Mouse (Mus musculus) kidney, embryonic 14.5 days (tissue): ENCODE results near the gene Polr3c. TPM values are rescaled to one million over a fixed set of nuclear protein-coding genes. Genes with fewer than 3 reads are reported as not detected.

Experiments
- ATAC-seq: fragments of 200-750 bp; cut with Nextera tagmentation; 2 replicates; pipeline ENCODE4 v1.8.0; 2017; ENCODE audit warnings: moderate number of reproducible peaks, mild to moderate bottlenecking, moderate TSS enrichment, moderate library complexity; ENCODE audit not compliant: low FRiP score, low TSS enrichment
- H3K27ac ChIP-seq: fragments of 300-500 bp; sonication (generic); 2 replicates; pipeline ENCODE4 v1.5.1; 2014; ENCODE audit warnings: low read depth, mild to moderate bottlenecking, low read length, moderate library complexity, mixed read lengths
- H3K27me3 ChIP-seq: fragments of 300-500 bp; sonication (generic); 2 replicates; pipeline ENCODE4 v1.6.1; 2014; ENCODE audit warnings: mild to moderate bottlenecking, low read length; ENCODE audit not compliant: control insufficient read depth, insufficient read depth
- H3K36me3 ChIP-seq: fragments of 300-500 bp; sonication (generic); 2 replicates; pipeline ENCODE4 v1.6.1; 2014; ENCODE audit warnings: low read length, mixed read lengths; ENCODE audit not compliant: control insufficient read depth, insufficient read depth
- H3K4me1 ChIP-seq: fragments of 300-500 bp; sonication (generic); 2 replicates; pipeline ENCODE4 v1.6.1; 2014; ENCODE audit warnings: low read length, mixed read lengths; ENCODE audit not compliant: control insufficient read depth, insufficient read depth
- H3K4me2 ChIP-seq: fragments of 300-500 bp; sonication (generic); replicated peaks from 2 replicates; pipeline ENCODE4 v1.6.1; 2014; ENCODE audit warnings: low read depth, mild to moderate bottlenecking, low read length
- H3K4me3 ChIP-seq: fragments of 300-500 bp; sonication (generic); 2 replicates; pipeline ENCODE4 v1.5.1; 2014; ENCODE audit warnings: mild to moderate bottlenecking, low read length
- H3K9ac ChIP-seq: fragments of 300-500 bp; sonication (generic); 2 replicates; pipeline ENCODE4 v1.6.1; 2014; ENCODE audit warnings: low read depth, mild to moderate bottlenecking, low read length, moderate library complexity
- H3K9me3 ChIP-seq: fragments of 300-500 bp; sonication (generic); 2 replicates; pipeline ENCODE4 v1.6.1; 2016; ENCODE audit warnings: low read length; ENCODE audit not compliant: control insufficient read depth
- WGBS: fragments of 180-500 bp; shearing (Covaris S2); extraction: QIAGEN DNeasy Blood & Tissue Kit; methylation state at CpG from one replicate; pipeline ENCODE4 v1.1.7; 2014; 5-methylcytosine and 5-hydroxymethylcytosine counted together
- polyA plus RNA-seq: library from polyadenylated mRNA; unstranded; fragments of >200 nt; fragmentation: Nextera tagmentation; extraction: Ambion mirVana; gene quantifications from 2 replicates; pipeline ENCODE4 v1.2.1, GENCODE M21; 2014

Polr3c gene
- 30.3 and 38.5 TPM in 2 replicates for polyA plus RNA-seq

- peak within 1 kb of the TSS; percentile 85 for H3K9ac ChIP-seq
- peaks cover 14% of the 10 kb centered on the region for H3K4me1 ChIP-seq
- peak within 1 kb of the TSS; percentile 65 for H3K4me2 ChIP-seq
- H3K27me3 ChIP-seq: no peaks in the 10 kb centered on the region
- peak; percentile 99 for ATAC-seq
- peaks cover 16% of the 10 kb centered on the region for H3K36me3 ChIP-seq
- no peaks in the 10 kb centered on the region for H3K9me3 ChIP-seq
- peak within 1 kb of the TSS; percentile 93 for H3K4me3 ChIP-seq
- peak within 1 kb of the TSS; percentile 81 for H3K27ac ChIP-seq
- under 1% methylated on average over 39 of the region's 52 CpGs for WGBS
These were observed at the start of gene Polr3c, which contains the start of gene Rnf115 for GRCm38 (mm10) chr3:96727343-96727827. TSS of gene Polr3c (minus strand) at chr3:96727628. TSS of gene Rnf115 (plus strand) at chr3:96727664.

- Histone ChIP-seq H3K27ac (no peak overlapping the region), H3K9ac (no peak overlapping the region), H3K4me2 (no peak overlapping the region), H3K36me3 (no peaks in the 10 kb centered on the region), H3K4me1 (no peaks in the 10 kb centered on the region), H3K4me3 (no peak overlapping the region), H3K27me3 (no peaks in the 10 kb centered on the region), H3K9me3 (no peaks in the 10 kb centered on the region)
- 63% methylated on average over 3 of the region's 3 CpGs for WGBS
- no peak for ATAC-seq
These were observed 49.7 kb upstream of the Polr3c start for GRCm38 (mm10) chr3:96777120-96777519.

GRCm38 (mm10) chr3:96772949-96773348, 45.5 kb upstream of the Polr3c start:
- Histone ChIP-seq H3K4me1 (no peaks in the 10 kb centered on the region), H3K9ac (no peak overlapping the region), H3K27me3 (no peaks in the 10 kb centered on the region), H3K27ac (no peak overlapping the region), H3K9me3 (no peaks in the 10 kb centered on the region), H3K4me3 (no peak overlapping the region), H3K4me2 (no peak overlapping the region), H3K36me3 (no peaks in the 10 kb centered on the region)
- WGBS: 73% methylated on average over 1 of the region's 1 CpGs
- ATAC-seq: no peak

- Histone ChIP-seq H3K27me3 (no peaks in the 10 kb centered on the region), H3K4me1 (no peaks in the 10 kb centered on the region), H3K4me2 (no peak overlapping the region), H3K27ac (no peak overlapping the region), H3K9me3 (no peaks in the 10 kb centered on the region), H3K4me3 (no peak overlapping the region), H3K36me3 (peaks cover 4% of the 10 kb centered on the region; the same call in 1 of the 2 replicates), H3K9ac (no peak overlapping the region)
- ATAC-seq: no peak
- WGBS: 81% methylated on average over 5 of the region's 5 CpGs
These were observed 42.5 kb upstream of the Polr3c start for GRCm38 (mm10) chr3:96769971-96770370.

DNA sequence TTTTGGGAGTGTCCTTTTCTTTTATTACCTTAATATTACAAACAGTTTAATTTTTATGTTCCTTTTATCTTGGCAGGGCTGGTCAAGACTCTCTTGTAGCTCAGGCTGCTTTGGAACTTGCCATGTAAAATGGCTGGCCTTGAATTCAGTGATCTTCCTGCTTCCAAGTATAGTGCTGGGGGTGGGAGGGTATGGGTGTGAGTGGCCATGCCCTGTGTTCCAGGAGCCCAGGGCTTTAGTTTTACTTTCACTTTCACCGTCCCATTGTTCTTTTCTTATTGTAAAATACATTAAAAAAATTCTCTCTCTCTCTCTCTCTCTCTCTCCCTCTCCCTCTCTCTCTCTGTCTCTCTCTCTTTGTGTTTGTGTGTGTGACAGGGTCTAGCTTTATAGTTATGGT, 37.1 kb upstream of the Polr3c start:
- Histone ChIP-seq H3K36me3 (peaks cover 4% of the 10 kb centered on the region; the same call in 1 of the 2 replicates), H3K4me3 (no peak overlapping the region), H3K9ac (no peak overlapping the region), H3K27me3 (no peaks in the 10 kb centered on the region), H3K9me3 (no peaks in the 10 kb centered on the region), H3K27ac (no peak overlapping the region), H3K4me1 (no peaks in the 10 kb centered on the region), H3K4me2 (no peak overlapping the region)
- WGBS: 84% methylated on average over 1 of the region's 1 CpGs
- no peak for ATAC-seq

- Histone ChIP-seq H3K4me1 (no peaks in the 10 kb centered on the region), H3K27ac (no peak overlapping the region), H3K4me3 (no peak overlapping the region), H3K36me3 (peaks cover 5% of the 10 kb centered on the region; the same call in 1 of the 2 replicates), H3K4me2 (no peak overlapping the region), H3K9ac (no peak overlapping the region), H3K27me3 (no peaks in the 10 kb centered on the region), H3K9me3 (no peaks in the 10 kb centered on the region)
- WGBS: 98% methylated on average over 4 of the region's 4 CpGs
- no peak for ATAC-seq
These were observed 32.3 kb upstream of the Polr3c start for GRCm38 (mm10) chr3:96759695-96760094.

- H3K27me3 ChIP-seq: no peaks in the 10 kb centered on the region
- H3K36me3 ChIP-seq: peaks cover 5% of the 10 kb centered on the region; the same call in 1 of the 2 replicates
- no peak for ATAC-seq
- no peaks in the 10 kb centered on the region for H3K9me3 ChIP-seq
- H3K4me2 ChIP-seq: no peak overlapping the region
- H3K9ac ChIP-seq: no peak overlapping the region
- no peaks in the 10 kb centered on the region for H3K4me1 ChIP-seq
- H3K4me3 ChIP-seq: no peak overlapping the region
- no peak overlapping the region for H3K27ac ChIP-seq
- 84% methylated on average over 7 of the region's 7 CpGs for WGBS
These were observed 30.3 kb upstream of the Polr3c start for GRCm38 (mm10) chr3:96757691-96758090.

DNA sequence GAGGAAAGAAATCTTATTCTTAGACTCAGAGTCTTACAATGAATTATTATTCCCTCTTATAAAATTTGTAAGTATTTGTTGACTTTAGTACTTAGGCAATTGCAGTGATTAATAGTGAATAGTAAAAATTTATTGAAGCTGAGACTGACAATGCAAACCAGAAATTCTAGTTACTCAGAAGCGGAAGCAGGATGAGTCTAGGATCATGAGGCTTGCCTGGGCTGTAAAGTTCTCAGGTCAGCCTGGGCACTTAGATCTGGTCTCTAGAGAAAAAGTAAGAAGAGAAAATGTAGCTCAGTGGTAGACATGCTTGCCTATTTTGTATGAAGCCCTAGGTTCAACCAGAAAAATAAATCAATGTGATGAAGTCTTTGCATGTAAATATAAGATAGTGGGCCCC, 28.5 kb upstream of the Polr3c start:
- H3K4me1 ChIP-seq: no peaks in the 10 kb centered on the region
- no peak overlapping the region for H3K4me2 ChIP-seq
- no peak overlapping the region for H3K4me3 ChIP-seq
- H3K9ac ChIP-seq: no peak overlapping the region
- no peaks in the 10 kb centered on the region for H3K9me3 ChIP-seq
- no peaks in the 10 kb centered on the region for H3K27me3 ChIP-seq
- ATAC-seq: no peak
- peaks cover 5% of the 10 kb centered on the region; the same call in 1 of the 2 replicates for H3K36me3 ChIP-seq
- no peak overlapping the region for H3K27ac ChIP-seq
- 80% methylated on average over 1 of the region's 1 CpGs for WGBS

DNA sequence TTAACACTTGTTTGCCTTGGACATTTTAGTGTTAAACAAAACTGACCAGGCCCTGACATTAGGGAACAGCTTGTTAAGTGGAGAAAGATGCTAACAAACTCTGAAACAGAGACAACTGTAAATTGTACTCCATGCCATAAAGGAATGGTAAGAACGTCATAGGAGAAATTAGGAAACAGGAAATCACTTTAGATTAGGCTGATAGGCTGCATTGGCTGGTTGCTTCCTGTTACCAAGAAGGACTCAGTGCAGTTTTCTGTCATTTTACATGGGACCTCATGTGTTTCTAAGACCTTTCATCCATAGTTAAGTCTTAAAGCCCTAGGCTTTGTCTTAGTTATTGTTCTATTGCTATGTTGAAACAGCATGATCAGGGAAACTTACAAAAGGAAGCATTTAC, 19.4 kb upstream of the Polr3c start:
- no peak for ATAC-seq
- no peak overlapping the region for H3K4me3 ChIP-seq
- H3K4me1 ChIP-seq: no peaks in the 10 kb centered on the region
- H3K9me3 ChIP-seq: no peaks in the 10 kb centered on the region
- H3K4me2 ChIP-seq: no peak overlapping the region
- H3K27ac ChIP-seq: no peak overlapping the region
- no peak overlapping the region for H3K9ac ChIP-seq
- WGBS: 50% methylated on average over 1 of the region's 1 CpGs
- H3K36me3 ChIP-seq: no peaks in the 10 kb centered on the region
- H3K27me3 ChIP-seq: no peaks in the 10 kb centered on the region
